Mouse (Mus musculus) bone marrow macrophage, adult 2 months (primary cell): Measurements from ENCODE around the gene Fbxo46.

Experiments used
- CTCF ChIP-seq: IDR thresholded peaks from 2 replicates; pipeline ENCODE4 v1.5.1; 2012; ENCODE audit warnings: low read depth, mild to moderate bottlenecking, low read length, moderate library complexity
- POLR2A ChIP-seq: IDR thresholded peaks from 2 replicates; pipeline ENCODE4 v1.6.1; 2012; ENCODE audit warnings: mild to moderate bottlenecking, low read depth, low read length, borderline replicate concordance

- TF ChIP-seq POLR2A (no peak), CTCF (peak; percentile 47)
These were observed 37.6 kb downstream of the Fbxo46 start for GRCm38 (mm10) chr7:19157160-19157800.
